In genomic region chr6:91617685-91618084, GRCm38 (mm10) we compare ENCODE assay signal across 8 mouse cellular contexts.
DNase-seq lines count a peak whose midpoint lies in the region; ATAC-seq and TF ChIP-seq lines count a peak whose summit lies in the region.

No protein-coding gene starts in this region.

- H3K27ac ChIP-seq in intestine, embryonic 16.5 days (ENCODE audit: low read length): no peak overlapping the region
- H3K27ac ChIP-seq in cerebellum, adult 2 months (ENCODE audit: insufficient read depth, low read length): no peak overlapping the region

- H3K27me3 ChIP-seq in intestine, embryonic 16.5 days (replicated peaks; ENCODE audit: control insufficient read depth, insufficient read depth, low read length): no peaks in the 10 kb centered on the region
- H3K27me3 ChIP-seq in cerebellum, adult 2 months (ENCODE audit: control insufficient read depth, insufficient read depth, low read length): no peaks in the 10 kb centered on the region; the same call in 1 of the 2 replicates

- H3K9me3 ChIP-seq in intestine, embryonic 16.5 days (ENCODE audit: control insufficient read depth, low read length): no peaks in the 10 kb centered on the region

- 0 out of 2 replicates have a peak overlapping the region, but pooled peaks have one; percentile 36 for H3K9ac ChIP-seq in intestine, embryonic 16.5 days (ENCODE audit: low read depth, low read length)

- H3K4me1 ChIP-seq in intestine, embryonic 16.5 days (ENCODE audit: control insufficient read depth, insufficient read depth, low read length): peaks cover 11% of the 10 kb centered on the region
- H3K4me1 ChIP-seq in cerebellum, adult 2 months (ENCODE audit: control insufficient read depth, insufficient read depth, low read length): no peaks in the 10 kb centered on the region

- TF ChIP-seq CTCF in cerebellum, adult 2 months (IDR thresholded peaks at IDR 0.05; ENCODE audit: borderline replicate concordance, insufficient read depth, low read depth, low read length): no peak

- H3K4me2 ChIP-seq in intestine, embryonic 16.5 days (ENCODE audit: low read depth, low read length): peak overlapping the region; percentile 72; the same call in 1 of the 2 replicates

- 76% methylated on average over 10 of the region's 10 CpGs for WGBS in intestine, embryonic 16.5 days
- 78% methylated on average over 10 of the region's 10 CpGs for WGBS in cerebellum, adult 2 months

- peak; percentile 12 for DNase-seq in cerebellum, postnatal 14 days
- DNase-seq in cerebellum, adult 9-11 months: no peak
- peak; percentile 15 for DNase-seq in c-Kit-positive CD71-positive TER-119-negative erythroid progenitor cells, embryonic 14.5 days (ENCODE audit: low read depth)
- DNase-seq in MN1 (ENCODE audit: low spot score): no peak
- DNase-seq in gastrocnemius, postnatal 4 days (ENCODE audit: low spot score in 2 of 2): no peak
- no peak for DNase-seq in cerebellum, adult 2 months

- ATAC-seq in intestine, embryonic 16.5 days: peak; percentile 13; the same call in 1 of the 2 replicates
- peak; percentile 45; the same call in 1 of the 2 replicates for ATAC-seq in megakaryocyte-erythroid progenitor cell, adult 5-6 weeks (replicated peaks; ENCODE audit: low FRiP score, low TSS enrichment, poor library complexity, severe bottlenecking)

- no peaks in the 10 kb centered on the region for H3K36me3 ChIP-seq in intestine, embryonic 16.5 days (ENCODE audit: control insufficient read depth, insufficient read depth, low read length)

- no peak for TF ChIP-seq POLR2A in cerebellum, adult 2 months (IDR thresholded peaks at IDR 0.05; ENCODE audit: borderline replicate concordance, insufficient read depth, low read length)

- no peak overlapping the region for H3K4me3 ChIP-seq in intestine, embryonic 16.5 days (ENCODE audit: low read length)
- no peak overlapping the region for H3K4me3 ChIP-seq in cerebellum, adult 2 months (replicated peaks; ENCODE audit: insufficient read depth, low read depth, low read length)

Comparison
In these comparisons a context has a peak if more than half of its experiments do, and no peak if none do; other contexts are left out.
1. DNase-seq: peak in cerebellum, postnatal 14 days (2 of 2) and c-Kit-positive CD71-positive TER-119-negative erythroid progenitor cells, embryonic 14.5 days (single experiment); none in cerebellum, adult 9-11 months (single experiment), MN1 (single experiment), gastrocnemius, postnatal 4 days (0 of 2) and cerebellum, adult 2 months (0 of 2).